Mouse (Mus musculus): ENCODE measurements around the gene Gm49383. TPM values are rescaled to one million over a fixed set of nuclear protein-coding genes. Genes with fewer than 3 reads are reported as not detected.

Gene Gm49383
- polyA plus RNA-seq, 1 experiment from 2014 or later: 42.2 TPM

- Histone ChIP-seq H3K4me2 (ENCODE audit: low read depth, low read length, severe bottlenecking) (no peak overlapping the region), H3K9me3 (ENCODE audit: control insufficient read depth, low read length) (no peaks in the 10 kb centered on the region), H3K36me3 (ENCODE audit: control insufficient read depth, insufficient read depth, low read length) (peaks cover 10% of the 10 kb centered on the region; the same call in 1 of the 2 replicates), H3K9ac (ENCODE audit: low read length) (no peak overlapping the region), H3K4me1 (replicated peaks; ENCODE audit: control insufficient read depth, insufficient read depth, low read length) (no peaks in the 10 kb centered on the region), H3K27me3 (ENCODE audit: control insufficient read depth, insufficient read depth, low read length) (no peaks in the 10 kb centered on the region), H3K27ac (ENCODE audit: low read depth, low read length) (no peak overlapping the region), H3K4me3 (ENCODE audit: low read depth, low read length) (no peak overlapping the region)
- peak; percentile 28 for DNase-seq (ENCODE audit: low spot score)
- 94% methylated on average over 7 of the region's 7 CpGs for WGBS
- no peak for ATAC-seq (replicated peaks; ENCODE audit: low FRiP score)
Observed at GRCm38 (mm10) chr12:69207926-69208325, 11.0 kb upstream of the Gm49383 start.

GRCm38 (mm10) chr12:69207396-69207795 lies 10.5 kb upstream of the Gm49383 start:
- H3K27ac ChIP-seq (ENCODE audit: low read depth, low read length): no peak overlapping the region
- DNase-seq (ENCODE audit: low spot score): peak; percentile 34
- 92% methylated on average over 8 of the region's 8 CpGs for WGBS
- H3K4me2 ChIP-seq (ENCODE audit: low read depth, low read length, severe bottlenecking): no peak overlapping the region
- ATAC-seq (replicated peaks; ENCODE audit: low FRiP score): no peak
- no peaks in the 10 kb centered on the region for H3K9me3 ChIP-seq (ENCODE audit: control insufficient read depth, low read length)
- no peaks in the 10 kb centered on the region for H3K27me3 ChIP-seq (ENCODE audit: control insufficient read depth, insufficient read depth, low read length)
- H3K9ac ChIP-seq (ENCODE audit: low read length): no peak overlapping the region
- H3K4me3 ChIP-seq (ENCODE audit: low read depth, low read length): no peak overlapping the region
- peaks cover 9% of the 10 kb centered on the region; the same call in 1 of the 2 replicates for H3K36me3 ChIP-seq (ENCODE audit: control insufficient read depth, insufficient read depth, low read length)
- H3K4me1 ChIP-seq (replicated peaks; ENCODE audit: control insufficient read depth, insufficient read depth, low read length): no peaks in the 10 kb centered on the region

DNA sequence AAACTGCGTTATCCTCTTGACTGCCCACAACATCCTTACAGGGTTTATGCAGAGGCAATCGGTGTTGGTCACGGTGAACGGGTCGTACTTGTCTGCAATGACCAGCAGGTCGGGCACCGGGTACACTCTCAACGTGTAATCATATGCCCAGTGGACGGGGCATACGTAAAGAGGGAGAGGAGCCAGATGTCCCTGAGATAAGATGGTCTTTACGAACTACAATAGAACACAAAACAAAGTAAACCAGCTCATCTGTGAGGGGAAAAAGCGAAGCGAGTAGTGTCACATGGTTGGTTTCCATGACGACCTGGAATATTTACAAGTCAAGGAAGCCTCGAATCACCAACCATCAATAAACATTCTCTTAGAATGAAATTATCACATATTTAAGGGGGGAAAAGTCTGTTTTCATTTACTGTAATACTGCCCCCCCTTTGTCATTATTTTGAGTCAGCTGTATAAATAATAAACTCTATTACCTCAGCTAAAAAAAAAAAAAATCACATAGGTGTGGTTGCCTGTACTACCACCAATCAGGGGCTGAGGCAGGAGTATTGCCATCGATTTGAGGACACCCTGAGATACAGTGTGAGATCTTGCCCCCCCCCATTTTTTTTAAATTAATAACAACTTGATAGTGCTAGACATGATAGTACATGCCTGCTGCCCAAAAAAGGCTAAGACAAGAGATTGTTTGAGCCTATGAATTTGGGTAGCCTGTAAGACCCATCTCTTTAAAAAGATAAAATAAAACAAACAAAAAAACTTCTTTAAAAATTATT lies 7.3 kb upstream of the Gm49383 start, which contains the start of gene Gm49384:
Gm49384 (minus strand) TSS at position 216 of the 782 bp plus-strand sequence.
- Histone ChIP-seq H3K36me3 (ENCODE audit: control insufficient read depth, insufficient read depth, low read length) (peaks cover 11% of the 10 kb centered on the region), H3K9ac (ENCODE audit: low read length) (no peak within 1 kb of the TSS), H3K27me3 (ENCODE audit: control insufficient read depth, insufficient read depth, low read length) (no peaks in the 10 kb centered on the region), H3K4me2 (ENCODE audit: low read depth, low read length, severe bottlenecking) (no peak within 1 kb of the TSS), H3K27ac (ENCODE audit: low read depth, low read length) (no peak within 1 kb of the TSS), H3K4me1 (replicated peaks; ENCODE audit: control insufficient read depth, insufficient read depth, low read length) (no peaks in the 10 kb centered on the region), H3K9me3 (ENCODE audit: control insufficient read depth, low read length) (no peaks in the 10 kb centered on the region), H3K4me3 (ENCODE audit: low read depth, low read length) (no peak within 1 kb of the TSS)
- ATAC-seq (replicated peaks; ENCODE audit: low FRiP score) (no peak; the same call in 1 of the 2 replicates), DNase-seq (ENCODE audit: low spot score) (peak; percentile 43)
- 90% methylated on average over 16 of the region's 16 CpGs for WGBS

- H3K27ac ChIP-seq (ENCODE audit: low read depth, low read length): no peak overlapping the region
- no peak overlapping the region for H3K4me2 ChIP-seq (ENCODE audit: low read depth, low read length, severe bottlenecking)
- no peaks in the 10 kb centered on the region for H3K9me3 ChIP-seq (ENCODE audit: control insufficient read depth, low read length)
- no peak overlapping the region for H3K9ac ChIP-seq (ENCODE audit: low read length)
- no peaks in the 10 kb centered on the region for H3K4me1 ChIP-seq (replicated peaks; ENCODE audit: control insufficient read depth, insufficient read depth, low read length)
- no peak overlapping the region for H3K4me3 ChIP-seq (ENCODE audit: low read depth, low read length)
- ATAC-seq (replicated peaks; ENCODE audit: low FRiP score) (no peak), DNase-seq (ENCODE audit: low spot score) (no peak)
- H3K36me3 ChIP-seq (ENCODE audit: control insufficient read depth, insufficient read depth, low read length): peaks cover 8% of the 10 kb centered on the region
- no peaks in the 10 kb centered on the region for H3K27me3 ChIP-seq (ENCODE audit: control insufficient read depth, insufficient read depth, low read length)
Observed at GRCm38 (mm10) chr12:69198985-69199384, 2.1 kb upstream of the Gm49383 start.

DNA sequence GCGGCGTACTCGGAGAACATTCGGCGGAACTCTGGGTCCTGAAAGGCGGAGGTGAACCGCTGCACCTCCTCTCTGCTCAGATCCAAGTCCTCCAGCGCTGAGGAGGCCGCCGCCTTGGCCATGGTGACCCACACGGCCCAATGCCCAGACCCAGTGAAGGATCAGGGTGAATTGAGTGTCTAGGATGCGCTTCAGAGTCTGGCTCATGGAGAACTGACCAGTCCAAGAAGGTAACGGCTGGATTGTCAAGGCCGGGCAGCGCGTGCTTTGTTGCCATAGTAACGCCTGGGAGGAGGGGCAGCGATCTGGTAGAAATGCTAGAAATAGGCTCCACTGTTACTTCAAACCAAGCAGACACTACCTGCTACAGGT lies 1.2 kb upstream of the Gm49383 start, which contains the start of gene Dnaaf2:
Dnaaf2 (minus strand) TSS at position 266 of the 372 bp plus-strand sequence.
- peak; percentile 42 for ATAC-seq (replicated peaks; ENCODE audit: low FRiP score)
- WGBS: 0% methylated on average over 18 of the region's 18 CpGs
- H3K36me3 ChIP-seq (ENCODE audit: control insufficient read depth, insufficient read depth, low read length): peaks cover 8% of the 10 kb centered on the region

GRCm38 (mm10) chr12:69197378-69198163 lies 667 bp upstream of the Gm49383 start:
- Histone ChIP-seq H3K4me1 (replicated peaks; ENCODE audit: control insufficient read depth, insufficient read depth, low read length) (no peaks in the 10 kb centered on the region), H3K4me3 (ENCODE audit: low read depth, low read length) (peak overlapping the region; percentile 93), H3K9ac (ENCODE audit: low read length) (peak overlapping the region; percentile 85), H3K27ac (ENCODE audit: low read depth, low read length) (peak overlapping the region; percentile 85), H3K9me3 (ENCODE audit: control insufficient read depth, low read length) (no peaks in the 10 kb centered on the region), H3K36me3 (ENCODE audit: control insufficient read depth, insufficient read depth, low read length) (peaks cover 8% of the 10 kb centered on the region), H3K4me2 (ENCODE audit: low read depth, low read length, severe bottlenecking) (peak overlapping the region; percentile 93), H3K27me3 (ENCODE audit: control insufficient read depth, insufficient read depth, low read length) (no peaks in the 10 kb centered on the region)
- peak; percentile 75 for ATAC-seq (replicated peaks; ENCODE audit: low FRiP score)
- peak; percentile 75 for DNase-seq (ENCODE audit: low spot score)
- WGBS: under 1% methylated on average over 94 of the region's 94 CpGs

More for the DNA sequence above, 1.2 kb upstream of the Gm49383 start, which contains the start of gene Dnaaf2:
- peak; percentile 87 for DNase-seq (ENCODE audit: low spot score)
- Histone ChIP-seq H3K9me3 (ENCODE audit: control insufficient read depth, low read length) (no peaks in the 10 kb centered on the region), H3K27ac (ENCODE audit: low read depth, low read length) (peak within 1 kb of the TSS; percentile 85), H3K4me1 (replicated peaks; ENCODE audit: control insufficient read depth, insufficient read depth, low read length) (no peaks in the 10 kb centered on the region), H3K4me2 (ENCODE audit: low read depth, low read length, severe bottlenecking) (peak within 1 kb of the TSS; percentile 93), H3K4me3 (ENCODE audit: low read depth, low read length) (peak within 1 kb of the TSS; percentile 93), H3K27me3 (ENCODE audit: control insufficient read depth, insufficient read depth, low read length) (no peaks in the 10 kb centered on the region), H3K9ac (ENCODE audit: low read length) (peak within 1 kb of the TSS; percentile 85)

GRCm38 (mm10) chr12:69192637-69193036 lies 4.3 kb downstream of the Gm49383 start:
- Histone ChIP-seq H3K4me3 (ENCODE audit: low read depth, low read length) (no peak overlapping the region), H3K9me3 (ENCODE audit: control insufficient read depth, low read length) (no peaks in the 10 kb centered on the region), H3K9ac (ENCODE audit: low read length) (no peak overlapping the region), H3K27ac (ENCODE audit: low read depth, low read length) (no peak overlapping the region), H3K36me3 (ENCODE audit: control insufficient read depth, insufficient read depth, low read length) (no peaks in the 10 kb centered on the region; the same call in 1 of the 2 replicates), H3K4me1 (replicated peaks; ENCODE audit: control insufficient read depth, insufficient read depth, low read length) (no peaks in the 10 kb centered on the region), H3K4me2 (ENCODE audit: low read depth, low read length, severe bottlenecking) (no peak overlapping the region), H3K27me3 (ENCODE audit: control insufficient read depth, insufficient read depth, low read length) (no peaks in the 10 kb centered on the region)
- ATAC-seq (replicated peaks; ENCODE audit: low FRiP score) (no peak), DNase-seq (ENCODE audit: low spot score) (no peak)
- 94% methylated on average over 2 of the region's 2 CpGs for WGBS

DNA sequence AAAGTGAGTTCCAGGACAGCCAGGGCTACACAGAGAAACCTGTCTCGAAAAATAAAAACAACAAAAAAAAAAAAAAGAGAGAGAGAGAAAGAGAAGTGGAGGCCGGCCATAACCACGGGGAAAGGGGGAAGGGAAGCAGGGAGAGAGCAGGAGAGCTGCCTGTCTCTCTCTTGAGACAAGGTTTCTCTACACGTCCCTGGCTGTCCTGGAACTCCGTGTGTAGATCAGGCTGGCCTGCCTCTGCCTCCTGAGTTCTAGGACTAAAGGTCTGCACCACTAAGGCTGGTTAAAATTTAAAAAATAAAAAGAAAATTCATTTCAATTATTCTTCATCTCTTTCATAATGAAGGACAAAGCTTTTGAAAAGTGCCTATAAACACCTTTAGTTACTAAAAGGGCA lies 5.5 kb downstream of the Gm49383 start:
- Histone ChIP-seq H3K4me1 (replicated peaks; ENCODE audit: control insufficient read depth, insufficient read depth, low read length) (no peaks in the 10 kb centered on the region), H3K27ac (ENCODE audit: low read depth, low read length) (no peak overlapping the region), H3K4me2 (ENCODE audit: low read depth, low read length, severe bottlenecking) (no peak overlapping the region), H3K9me3 (ENCODE audit: control insufficient read depth, low read length) (no peaks in the 10 kb centered on the region), H3K27me3 (ENCODE audit: control insufficient read depth, insufficient read depth, low read length) (no peaks in the 10 kb centered on the region), H3K36me3 (ENCODE audit: control insufficient read depth, insufficient read depth, low read length) (no peaks in the 10 kb centered on the region; the same call in 1 of the 2 replicates), H3K9ac (ENCODE audit: low read length) (no peak overlapping the region), H3K4me3 (ENCODE audit: low read depth, low read length) (no peak overlapping the region)
- ATAC-seq (replicated peaks; ENCODE audit: low FRiP score): no peak
- no peak for DNase-seq (ENCODE audit: low spot score)
- WGBS: 89% methylated on average over 5 of the region's 5 CpGs
